Mouse (Mus musculus) forebrain, embryonic 11.5 days (tissue): ENCODE data around the gene Brwd3. TPM values are rescaled to one million over a fixed set of nuclear protein-coding genes. Genes with fewer than 3 reads are reported as not detected.

ENCODE experiments used
- ATAC-seq: fragments of 200-750 bp; cut with Nextera tagmentation; replicated peaks from 2 replicates; pipeline ENCODE4 v1.8.0; 2017; ENCODE audit warnings: moderate TSS enrichment; ENCODE audit not compliant: low FRiP score
- DNase-seq: peaks from one replicate; pipeline ENCODE4 v3.0.0-alpha.2; 2017; ENCODE audit warnings: low spot score
- H3K27ac ChIP-seq: fragments of 300-500 bp; sonication (generic); 2 replicates; pipeline ENCODE4 v1.5.1; 2014; ENCODE audit warnings: low read depth, low read length
- H3K27me3 ChIP-seq: fragments of 300-500 bp; sonication (generic); 2 replicates; pipeline ENCODE4 v1.6.1; 2014; ENCODE audit warnings: mild to moderate bottlenecking, low read length, mixed read lengths; ENCODE audit not compliant: control insufficient read depth, insufficient read depth
- H3K36me3 ChIP-seq: fragments of 300-500 bp; sonication (generic); 2 replicates; pipeline ENCODE4 v1.6.1; 2014; ENCODE audit warnings: mild to moderate bottlenecking, low read length, moderate library complexity, mixed read lengths; ENCODE audit not compliant: control insufficient read depth, insufficient read depth
- H3K4me1 ChIP-seq: fragments of 300-500 bp; sonication (generic); replicated peaks from 2 replicates; pipeline ENCODE4 v1.6.1; 2014; ENCODE audit warnings: low read length, mixed read lengths; ENCODE audit not compliant: control insufficient read depth, insufficient read depth
- H3K4me2 ChIP-seq: fragments of 300-500 bp; sonication (generic); 2 replicates; pipeline ENCODE4 v1.6.1; 2014; ENCODE audit warnings: low read depth, mild to moderate bottlenecking, low read length, moderate library complexity, mixed read lengths; ENCODE audit not compliant: severe bottlenecking
- H3K4me3 ChIP-seq: fragments of 300-500 bp; sonication (generic); 2 replicates; pipeline ENCODE4 v1.5.1; 2014; ENCODE audit warnings: low read depth, low read length
- H3K9ac ChIP-seq: fragments of 300-500 bp; sonication (generic); 2 replicates; pipeline ENCODE4 v1.6.1; 2014; ENCODE audit warnings: low read length
- H3K9me3 ChIP-seq: fragments of 300-500 bp; sonication (generic); 2 replicates; pipeline ENCODE4 v1.6.1; 2016; ENCODE audit warnings: low read length, mixed read lengths; ENCODE audit not compliant: control insufficient read depth
- WGBS: fragments of 180-500 bp; shearing (Covaris S2); extraction: QIAGEN DNeasy Blood & Tissue Kit; methylation state at CpG from one replicate; pipeline ENCODE4 v1.1.7; 2014; 5-methylcytosine and 5-hydroxymethylcytosine counted together
- polyA plus RNA-seq: library from polyadenylated mRNA; unstranded; fragments of >200 nt; fragmentation: Nextera tagmentation; extraction: Ambion mirVana; gene quantifications from 2 replicates; pipeline ENCODE4 v1.2.1, GENCODE M21; 2014

Gene Brwd3
- 3.8 and 4.9 TPM in 2 replicates for polyA plus RNA-seq

DNA sequence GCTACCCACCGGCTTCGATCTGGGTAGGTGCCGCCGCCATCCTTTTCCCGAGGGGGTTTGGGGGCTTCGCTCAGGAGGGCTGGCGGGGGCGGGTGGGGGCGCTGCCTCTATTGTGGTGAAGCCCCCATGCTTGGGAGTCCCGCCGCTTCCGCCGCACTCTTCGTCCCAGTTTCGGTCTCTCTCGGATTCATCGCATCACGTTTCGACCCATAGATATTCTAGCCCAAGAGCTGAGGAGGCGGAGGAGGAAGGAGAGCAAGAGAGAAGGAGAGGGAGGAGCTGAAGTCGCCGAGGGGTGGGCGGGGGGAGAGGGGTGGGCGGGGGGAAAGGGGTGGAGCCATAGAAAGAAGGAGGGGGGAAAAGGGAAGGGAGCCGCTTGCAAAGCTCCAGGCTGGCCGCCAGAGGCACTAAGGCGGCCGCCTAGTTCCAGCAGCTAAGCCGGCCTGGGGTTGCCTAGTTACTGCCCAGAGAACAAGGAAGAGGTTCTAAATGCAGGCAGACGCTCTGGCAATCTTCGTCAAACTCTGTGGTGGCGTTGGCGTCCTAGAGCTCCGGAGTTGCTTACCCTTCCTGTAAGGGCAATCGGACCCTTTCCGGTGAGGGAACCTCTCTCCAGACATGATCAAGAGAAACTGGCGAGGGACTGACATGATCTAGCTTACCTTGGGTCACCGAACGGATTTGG lies at the start of gene Brwd3:
Brwd3 (minus strand) TSS at position 283 of the 685 bp plus-strand sequence.
- Histone ChIP-seq H3K36me3 (no peaks in the 10 kb centered on the region), H3K27ac (0 out of 2 replicates have a peak within 1 kb of the TSS, but pooled peaks have one; percentile 53), H3K4me3 (peak within 1 kb of the TSS; percentile 51), H3K9me3 (no peaks in the 10 kb centered on the region), H3K9ac (peak within 1 kb of the TSS; percentile 55), H3K4me2 (peak within 1 kb of the TSS; percentile 49), H3K4me1 (no peaks in the 10 kb centered on the region), H3K27me3 (no peaks in the 10 kb centered on the region)
- DNase-seq (peak; percentile 88), ATAC-seq (peak; percentile 93)
- WGBS = 13% methylated on average over 31 of the region's 39 CpGs

DNA sequence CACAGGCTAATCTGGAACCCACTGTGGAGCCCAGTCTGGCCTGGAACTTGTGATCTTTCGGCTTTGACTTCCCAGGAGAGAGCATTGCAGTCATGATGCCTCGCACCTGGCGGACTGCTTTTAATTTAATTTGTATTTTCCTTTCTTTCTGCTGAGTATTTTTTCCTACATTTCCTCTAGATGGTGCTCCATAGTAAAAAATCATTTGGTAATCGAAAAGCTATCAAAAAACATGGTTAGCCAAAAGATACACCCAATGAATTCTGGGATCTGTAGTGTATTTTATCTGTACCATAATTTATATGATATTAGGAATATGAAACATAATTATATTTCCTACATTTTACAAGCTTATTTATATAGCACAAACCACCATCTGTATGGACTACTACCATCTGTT lies 28.5 kb upstream of the Brwd3 start:
- Histone ChIP-seq H3K4me3 (no peak overlapping the region), H3K36me3 (no peaks in the 10 kb centered on the region), H3K4me2 (no peak overlapping the region), H3K27ac (no peak overlapping the region), H3K27me3 (no peaks in the 10 kb centered on the region), H3K9ac (no peak overlapping the region), H3K4me1 (no peaks in the 10 kb centered on the region), H3K9me3 (no peaks in the 10 kb centered on the region)
- DNase-seq (no peak), ATAC-seq (no peak)
- WGBS = 90% methylated on average over 4 of the region's 4 CpGs

DNA sequence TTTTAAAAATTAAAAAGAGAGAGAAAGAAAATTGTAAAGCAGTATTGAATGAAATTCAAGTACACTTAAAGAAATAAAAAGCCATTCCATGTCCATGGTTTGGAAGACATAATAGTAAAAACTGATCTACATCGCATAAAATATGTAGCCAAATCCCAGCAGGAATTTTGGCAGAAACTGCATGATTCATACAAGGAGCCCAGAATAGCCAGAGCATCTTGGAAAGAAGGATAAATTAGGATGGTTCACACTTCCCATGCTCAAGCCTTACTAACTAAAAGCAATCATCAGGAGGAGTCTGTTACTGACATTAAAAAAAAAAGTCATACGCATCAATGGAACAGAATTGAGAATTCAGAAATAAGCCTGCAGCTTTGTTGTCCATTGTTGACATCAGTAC lies 8.5 kb upstream of the Brwd3 start:
- WGBS = 91% methylated on average over 2 of the region's 2 CpGs
- no peaks in the 10 kb centered on the region for H3K27me3 ChIP-seq
- H3K4me1 ChIP-seq = no peaks in the 10 kb centered on the region
- no peak overlapping the region for H3K4me3 ChIP-seq
- no peak overlapping the region for H3K4me2 ChIP-seq
- DNase-seq (no peak), ATAC-seq (no peak)
- H3K9me3 ChIP-seq = no peaks in the 10 kb centered on the region
- H3K27ac ChIP-seq = no peak overlapping the region
- no peak overlapping the region for H3K9ac ChIP-seq
- H3K36me3 ChIP-seq = no peaks in the 10 kb centered on the region

DNA sequence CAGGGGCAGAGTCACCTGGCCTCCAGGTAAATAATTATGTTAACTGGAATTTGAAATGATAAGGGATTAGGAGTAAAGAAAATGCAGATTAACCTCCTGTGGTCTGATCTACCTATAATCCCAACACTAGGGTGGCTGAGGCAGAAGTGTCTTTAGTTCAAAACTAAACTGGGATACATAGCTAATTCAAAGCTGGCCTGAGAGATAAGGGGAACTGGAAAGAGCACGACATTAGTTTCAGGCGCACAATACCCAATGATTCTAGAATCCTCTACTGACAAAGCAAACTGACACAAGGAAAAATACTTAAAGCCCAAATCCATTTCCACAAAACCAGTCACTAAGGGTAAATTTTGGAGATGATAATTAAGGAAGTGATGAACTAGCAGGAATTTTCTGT lies 2.2 kb upstream of the Brwd3 start:
- no peak for ATAC-seq
- no peak overlapping the region for H3K9ac ChIP-seq
- 92% methylated on average over 2 of the region's 2 CpGs for WGBS
- no peaks in the 10 kb centered on the region for H3K36me3 ChIP-seq
- no peak overlapping the region for H3K4me2 ChIP-seq
- no peak overlapping the region for H3K27ac ChIP-seq
- no peak for DNase-seq
- H3K4me3 ChIP-seq = no peak overlapping the region
- no peaks in the 10 kb centered on the region for H3K4me1 ChIP-seq
- no peaks in the 10 kb centered on the region for H3K27me3 ChIP-seq
- H3K9me3 ChIP-seq = no peaks in the 10 kb centered on the region

DNA sequence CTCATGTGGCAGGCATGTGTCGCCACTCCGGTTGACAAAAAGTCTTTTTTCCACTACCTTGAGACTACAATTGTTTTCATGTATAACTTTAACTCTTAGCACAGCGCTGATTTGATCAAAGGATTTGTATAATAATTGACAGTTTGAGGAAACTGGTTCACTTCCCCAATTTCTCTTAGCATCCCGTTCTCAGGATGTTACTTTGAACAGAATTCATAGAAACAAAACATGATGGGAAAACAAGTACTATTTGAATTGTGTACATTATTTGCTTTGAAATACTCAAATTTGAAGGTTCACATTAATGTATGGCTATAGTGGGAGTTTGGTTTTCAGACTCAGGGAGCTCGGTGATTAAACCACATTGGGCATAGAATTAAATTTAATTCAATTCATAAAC lies 1.1 kb upstream of the Brwd3 start:
- Histone ChIP-seq H3K27me3 (no peaks in the 10 kb centered on the region), H3K4me3 (0 out of 2 replicates have a peak overlapping the region, but pooled peaks have one; percentile 29), H3K27ac (no peak overlapping the region), H3K9me3 (no peaks in the 10 kb centered on the region), H3K36me3 (no peaks in the 10 kb centered on the region), H3K9ac (no peak overlapping the region), H3K4me2 (peak overlapping the region; percentile 40; the same call in 1 of the 2 replicates), H3K4me1 (no peaks in the 10 kb centered on the region)
- 81% methylated on average over 5 of the region's 5 CpGs for WGBS
- DNase-seq (no peak), ATAC-seq (no peak)

DNA sequence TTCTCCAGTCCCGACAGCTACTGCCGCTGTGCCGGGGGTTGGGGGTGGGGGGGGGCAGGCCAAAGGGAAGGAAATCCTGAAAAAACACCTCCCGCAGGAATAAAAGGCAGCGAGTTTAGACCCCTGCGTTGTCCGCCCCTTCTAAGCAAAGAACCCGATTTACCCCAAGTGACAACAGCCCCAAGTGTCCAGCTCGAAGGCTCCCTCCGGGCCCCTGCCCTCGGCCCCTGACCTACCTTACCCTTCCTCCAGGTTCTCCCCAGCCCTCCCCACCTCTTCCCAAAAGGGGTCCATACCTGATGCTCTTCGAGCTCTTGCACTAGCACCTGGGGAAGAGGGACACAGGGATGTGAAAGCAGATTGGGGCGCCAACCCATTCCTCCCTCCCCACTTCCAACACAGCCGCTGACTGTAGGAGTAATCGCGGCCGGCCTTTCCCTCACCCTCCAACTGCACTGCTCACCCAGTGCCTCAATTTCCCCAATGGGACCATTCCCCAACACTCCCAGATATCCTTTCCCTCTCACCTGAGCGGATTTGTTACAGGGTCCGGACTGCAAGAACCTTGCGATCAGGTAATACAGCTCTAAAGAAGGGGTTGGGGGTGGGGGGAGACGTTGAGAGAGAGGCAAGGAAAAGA lies 671 bp downstream of the Brwd3 start:
- peak; percentile 31 for ATAC-seq
- Histone ChIP-seq H3K9ac (peak overlapping the region; percentile 55), H3K9me3 (no peaks in the 10 kb centered on the region), H3K4me3 (peak overlapping the region; percentile 51), H3K4me2 (peak overlapping the region; percentile 49), H3K27ac (no peak overlapping the region), H3K4me1 (no peaks in the 10 kb centered on the region), H3K27me3 (no peaks in the 10 kb centered on the region), H3K36me3 (no peaks in the 10 kb centered on the region)
- DNase-seq = peak; percentile 55
- WGBS = 25% methylated on average over 17 of the region's 21 CpGs

DNA sequence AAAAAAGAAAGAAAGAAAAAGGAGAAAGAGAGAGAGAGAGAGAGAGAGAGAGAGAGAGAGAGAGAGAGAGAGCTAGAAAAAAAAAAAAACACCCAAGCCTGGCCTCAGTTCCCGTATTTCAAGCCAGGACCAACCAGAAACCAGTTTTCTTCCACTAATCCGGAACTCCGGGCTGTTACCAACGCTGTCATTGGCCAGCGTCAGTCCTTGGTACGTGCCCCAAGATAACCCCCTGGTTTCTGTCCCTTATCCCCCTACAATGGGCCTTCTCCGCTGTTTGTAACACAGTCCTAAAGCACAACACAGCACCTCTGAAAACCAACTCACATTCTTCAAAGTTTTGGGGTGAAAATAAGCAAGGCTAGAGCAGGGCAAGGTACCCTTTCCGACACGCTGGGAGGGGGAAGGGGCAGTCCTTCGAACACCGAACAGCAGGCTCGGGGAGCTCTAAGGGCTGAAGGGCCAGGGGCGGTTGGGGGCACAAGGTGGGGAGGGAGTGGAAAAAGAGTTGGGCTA lies 1.4 kb downstream of the Brwd3 start:
- Histone ChIP-seq H3K4me1 (no peaks in the 10 kb centered on the region), H3K9me3 (no peaks in the 10 kb centered on the region), H3K27me3 (no peaks in the 10 kb centered on the region), H3K36me3 (no peaks in the 10 kb centered on the region), H3K4me2 (peak overlapping the region; percentile 49), H3K9ac (peak overlapping the region; percentile 55), H3K4me3 (peak overlapping the region; percentile 51), H3K27ac (no peak overlapping the region)
- DNase-seq (peak; percentile 77), ATAC-seq (peak; percentile 84)
- 18% methylated on average over 13 of the region's 13 CpGs for WGBS

DNA sequence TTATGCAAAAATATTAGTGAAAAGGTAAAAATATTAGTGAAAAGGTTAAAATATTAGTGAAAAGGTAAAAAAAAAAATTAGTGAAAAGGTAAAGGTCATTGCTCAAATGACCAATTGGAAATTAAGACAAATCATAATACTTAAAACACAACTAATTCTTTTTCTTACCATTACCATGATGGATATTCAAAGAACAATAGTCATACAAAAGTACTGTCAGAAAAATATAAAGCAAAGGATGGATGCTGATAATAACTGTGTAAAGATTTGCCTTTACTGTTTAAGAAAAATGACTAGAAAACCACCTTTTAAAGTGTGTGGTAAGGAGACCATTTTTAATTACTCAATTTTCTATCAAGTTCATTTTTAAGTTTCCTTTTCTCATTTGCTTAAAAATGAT lies 2.9 kb downstream of the Brwd3 start:
- no peak overlapping the region for H3K4me2 ChIP-seq
- no peak overlapping the region for H3K9ac ChIP-seq
- H3K4me3 ChIP-seq = no peak overlapping the region
- H3K27ac ChIP-seq = no peak overlapping the region
- no peaks in the 10 kb centered on the region for H3K4me1 ChIP-seq
- ATAC-seq = no peak
- no peaks in the 10 kb centered on the region for H3K27me3 ChIP-seq
- H3K9me3 ChIP-seq = no peaks in the 10 kb centered on the region
- DNase-seq = no peak
- no peaks in the 10 kb centered on the region for H3K36me3 ChIP-seq
